Mouse (Mus musculus): ENCODE results near the gene Map3k20. TPM values are rescaled to one million over a fixed set of nuclear protein-coding genes. Genes with fewer than 3 reads are reported as not detected.

Map3k20 gene
- polyA plus RNA-seq, 1 experiment: 8.5 TPM

- H3K4me3 ChIP-seq (replicated peaks; ENCODE audit: control insufficient read depth, low read depth, low read length): no peak overlapping the region
- no peak overlapping the region for H3K27ac ChIP-seq (ENCODE audit: control insufficient read depth, insufficient read depth, low read depth, low read length, poor library complexity)
- TF ChIP-seq POLR2A (IDR thresholded peaks at IDR 0.05; ENCODE audit: borderline replicate concordance, control insufficient read depth, low read depth, low read length): no peak
- no peak for TF ChIP-seq CTCF (IDR thresholded peaks at IDR 0.05; ENCODE audit: control insufficient read depth, insufficient read depth, low read length)
- H3K4me1 ChIP-seq (ENCODE audit: control insufficient read depth, insufficient read depth, low read length): no peaks in the 10 kb centered on the region; the same call in 1 of the 2 replicates
- WGBS: 90% methylated on average over 11 of the region's 11 CpGs
These were observed 141.9 kb downstream of the Map3k20 start for GRCm38 (mm10) chr2:72427288-72427687.

DNA sequence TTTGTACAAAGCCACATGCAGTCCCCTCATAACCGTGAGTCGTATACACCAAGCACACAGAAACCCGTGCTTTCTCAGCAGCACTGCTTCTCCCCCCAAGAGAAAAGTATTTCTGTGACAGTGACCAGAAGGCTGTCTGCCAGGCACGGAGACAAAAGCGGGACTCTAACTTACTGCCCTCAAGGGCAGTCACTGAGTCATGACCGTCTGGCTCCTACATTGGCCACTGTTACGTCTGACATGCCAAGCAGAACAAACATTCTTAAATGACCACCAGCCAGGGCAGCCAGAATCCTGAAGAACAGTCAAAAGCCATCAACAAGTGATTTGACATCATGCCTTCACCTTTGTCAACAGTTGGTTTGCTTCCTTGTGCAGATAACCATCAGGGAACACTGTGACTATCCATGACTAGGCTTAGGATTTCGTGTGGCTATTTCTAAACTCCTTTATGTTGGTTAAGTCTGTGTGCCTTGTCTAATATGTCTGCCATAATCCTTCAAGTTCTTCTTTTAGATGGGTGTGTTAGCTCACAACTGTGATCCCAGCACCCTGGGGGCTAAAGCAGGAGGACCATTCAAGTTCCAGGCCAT lies 153.6 kb downstream of the Map3k20 start:
- H3K4me3 ChIP-seq (replicated peaks; ENCODE audit: control insufficient read depth, low read depth, low read length): no peak overlapping the region
- H3K4me1 ChIP-seq (ENCODE audit: control insufficient read depth, insufficient read depth, low read length): peaks cover 2% of the 10 kb centered on the region; the same call in 1 of the 2 replicates
- TF ChIP-seq POLR2A (IDR thresholded peaks at IDR 0.05; ENCODE audit: borderline replicate concordance, control insufficient read depth, low read depth, low read length) (no peak), CTCF (IDR thresholded peaks at IDR 0.05; ENCODE audit: control insufficient read depth, insufficient read depth, low read length) (no peak)
- 87% methylated on average over 8 of the region's 8 CpGs for WGBS
- H3K27ac ChIP-seq (ENCODE audit: control insufficient read depth, insufficient read depth, low read depth, low read length, poor library complexity): no peak overlapping the region

DNA sequence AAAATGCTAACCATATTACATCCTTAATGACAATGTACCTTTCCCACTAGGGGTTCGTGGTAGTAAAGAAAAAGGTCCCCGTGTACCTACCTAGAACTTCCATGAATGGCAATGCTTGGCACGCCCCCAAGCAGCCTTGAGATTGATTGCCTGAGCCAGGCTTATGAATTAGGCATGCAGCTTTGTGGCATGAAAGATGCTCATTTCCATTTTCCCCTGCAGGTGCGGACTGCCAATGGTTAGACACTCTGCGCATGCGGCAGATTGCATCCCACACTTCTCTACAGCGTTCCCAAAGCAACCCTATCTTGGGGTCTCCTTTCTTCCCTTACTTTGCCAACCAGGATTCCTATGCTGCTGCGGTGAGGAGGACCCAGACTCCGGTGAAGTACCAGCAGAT lies 155.6 kb downstream of the Map3k20 start:
- peaks cover 2% of the 10 kb centered on the region; the same call in 1 of the 2 replicates for H3K4me1 ChIP-seq (ENCODE audit: control insufficient read depth, insufficient read depth, low read length)
- WGBS: 91% methylated on average over 9 of the region's 9 CpGs
- no peak for TF ChIP-seq POLR2A (IDR thresholded peaks at IDR 0.05; ENCODE audit: borderline replicate concordance, control insufficient read depth, low read depth, low read length)
- TF ChIP-seq CTCF (IDR thresholded peaks at IDR 0.05; ENCODE audit: control insufficient read depth, insufficient read depth, low read length): no peak
- H3K27ac ChIP-seq (ENCODE audit: control insufficient read depth, insufficient read depth, low read depth, low read length, poor library complexity): no peak overlapping the region
- no peak overlapping the region for H3K4me3 ChIP-seq (replicated peaks; ENCODE audit: control insufficient read depth, low read depth, low read length)

DNA sequence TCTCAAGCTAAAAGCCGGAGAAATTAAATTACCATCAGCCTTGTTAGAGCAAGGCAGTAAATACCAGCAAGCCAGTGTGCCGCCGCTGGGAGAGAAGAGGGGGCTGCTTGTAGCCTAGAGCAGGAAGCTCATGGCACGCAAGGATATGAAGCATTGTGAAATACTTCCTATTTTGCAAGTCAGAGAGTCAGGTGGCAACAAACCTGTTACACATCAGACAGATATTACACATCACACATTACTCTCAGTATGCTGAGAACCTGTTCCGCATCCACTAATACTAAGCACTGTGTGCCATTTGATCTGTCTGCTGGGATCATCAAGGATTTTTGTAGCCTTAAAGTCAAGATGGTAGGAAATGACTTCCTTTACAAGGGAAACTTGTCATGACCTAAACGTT lies 157.4 kb downstream of the Map3k20 start:
- Histone ChIP-seq H3K27ac (ENCODE audit: control insufficient read depth, insufficient read depth, low read depth, low read length, poor library complexity) (peak overlapping the region; percentile 88), H3K4me3 (replicated peaks; ENCODE audit: control insufficient read depth, low read depth, low read length) (no peak overlapping the region), H3K4me1 (ENCODE audit: control insufficient read depth, insufficient read depth, low read length) (peaks cover 2% of the 10 kb centered on the region; the same call in 1 of the 2 replicates)
- TF ChIP-seq CTCF (IDR thresholded peaks at IDR 0.05; ENCODE audit: control insufficient read depth, insufficient read depth, low read length) (no peak), POLR2A (IDR thresholded peaks at IDR 0.05; ENCODE audit: borderline replicate concordance, control insufficient read depth, low read depth, low read length) (no peak)
- 37% methylated on average over 6 of the region's 6 CpGs for WGBS

GRCm38 (mm10) chr2:72443960-72444359 lies 158.5 kb downstream of the Map3k20 start:
- Histone ChIP-seq H3K4me3 (replicated peaks; ENCODE audit: control insufficient read depth, low read depth, low read length) (no peak overlapping the region), H3K27ac (ENCODE audit: control insufficient read depth, insufficient read depth, low read depth, low read length, poor library complexity) (peak overlapping the region; percentile 70; the same call in 1 of the 2 replicates)
- TF ChIP-seq POLR2A (IDR thresholded peaks at IDR 0.05; ENCODE audit: borderline replicate concordance, control insufficient read depth, low read depth, low read length) (no peak), CTCF (IDR thresholded peaks at IDR 0.05; ENCODE audit: control insufficient read depth, insufficient read depth, low read length) (no peak)

DNA sequence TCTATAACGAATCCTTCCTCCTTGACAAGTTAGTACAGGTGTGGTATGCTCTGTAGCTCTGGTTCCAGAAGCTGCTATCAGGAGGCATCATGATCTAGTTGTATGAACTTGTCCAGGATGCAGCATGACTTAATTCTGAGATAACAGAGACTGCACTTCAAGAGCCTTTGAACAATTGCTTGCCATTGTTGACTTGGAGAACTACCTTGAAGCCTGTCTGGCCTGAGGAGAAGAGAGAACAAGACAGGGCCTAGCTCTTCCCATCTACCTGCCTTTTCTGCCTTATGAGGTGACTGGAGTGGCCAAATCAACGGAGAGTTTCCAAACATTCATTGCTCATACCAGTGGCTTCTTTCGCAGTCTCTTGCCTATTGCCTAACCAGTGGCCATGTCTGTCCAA lies 160.7 kb downstream of the Map3k20 start:
- no peak overlapping the region for H3K4me3 ChIP-seq (replicated peaks; ENCODE audit: control insufficient read depth, low read depth, low read length)

More at GRCm38 (mm10) chr2:72443960-72444359, 158.5 kb downstream of the Map3k20 start:
- WGBS: 40% methylated on average over 3 of the region's 3 CpGs
- H3K4me1 ChIP-seq (ENCODE audit: control insufficient read depth, insufficient read depth, low read length): peaks cover 2% of the 10 kb centered on the region; the same call in 1 of the 2 replicates

DNA sequence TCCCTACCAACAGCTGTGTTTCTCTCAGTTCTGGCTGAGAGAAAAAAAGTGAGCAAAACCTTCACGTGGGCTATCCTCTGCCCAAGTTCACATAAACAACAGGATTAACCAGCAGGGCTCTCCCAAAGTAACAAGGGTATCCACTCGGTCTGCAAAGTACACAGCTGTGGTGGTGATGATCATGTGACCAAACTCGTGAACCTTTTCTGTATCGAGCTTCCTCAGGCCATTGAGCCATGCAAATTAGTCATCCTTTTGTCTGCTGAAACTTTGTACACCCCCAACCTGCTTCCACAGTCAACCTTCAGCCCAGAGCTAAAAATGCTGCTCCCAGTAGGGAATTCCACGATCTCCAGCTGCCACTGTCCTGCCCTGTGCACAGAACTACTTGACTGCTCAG lies 161.2 kb downstream of the Map3k20 start:
- peak overlapping the region; percentile 22; the same call in 1 of the 2 replicates for H3K27ac ChIP-seq (ENCODE audit: control insufficient read depth, insufficient read depth, low read depth, low read length, poor library complexity)
- WGBS: 47% methylated on average over 5 of the region's 5 CpGs

More for the DNA sequence above, 160.7 kb downstream of the Map3k20 start:
- 61% methylated on average over 3 of the region's 3 CpGs for WGBS
- Histone ChIP-seq H3K27ac (ENCODE audit: control insufficient read depth, insufficient read depth, low read depth, low read length, poor library complexity) (peak overlapping the region; percentile 5; the same call in 1 of the 2 replicates), H3K4me1 (ENCODE audit: control insufficient read depth, insufficient read depth, low read length) (peaks cover 2% of the 10 kb centered on the region; the same call in 1 of the 2 replicates)
- TF ChIP-seq POLR2A (IDR thresholded peaks at IDR 0.05; ENCODE audit: borderline replicate concordance, control insufficient read depth, low read depth, low read length) (no peak), CTCF (IDR thresholded peaks at IDR 0.05; ENCODE audit: control insufficient read depth, insufficient read depth, low read length) (no peak)

GRCm38 (mm10) chr2:72453563-72453962 lies 168.1 kb downstream of the Map3k20 start:
- 69% methylated on average over 3 of the region's 3 CpGs for whole genome bisulfite sequencing
- no peak for TF ChIP-seq POLR2A (IDR thresholded peaks at IDR 0.05; ENCODE audit: borderline replicate concordance, control insufficient read depth, low read depth, low read length)
- TF ChIP-seq CTCF (IDR thresholded peaks at IDR 0.05; ENCODE audit: control insufficient read depth, insufficient read depth, low read length): no peak
- Histone ChIP-seq H3K4me3 (replicated peaks; ENCODE audit: control insufficient read depth, low read depth, low read length) (no peak overlapping the region), H3K27ac (ENCODE audit: control insufficient read depth, insufficient read depth, low read depth, low read length, poor library complexity) (no peak overlapping the region), H3K4me1 (ENCODE audit: control insufficient read depth, insufficient read depth, low read length) (no peaks in the 10 kb centered on the region)

More for the DNA sequence above, 161.2 kb downstream of the Map3k20 start:
- Histone ChIP-seq H3K4me3 (replicated peaks; ENCODE audit: control insufficient read depth, low read depth, low read length) (no peak overlapping the region), H3K4me1 (ENCODE audit: control insufficient read depth, insufficient read depth, low read length) (peaks cover 2% of the 10 kb centered on the region; the same call in 1 of the 2 replicates)
- TF ChIP-seq CTCF (IDR thresholded peaks at IDR 0.05; ENCODE audit: control insufficient read depth, insufficient read depth, low read length): no peak
- no peak for TF ChIP-seq POLR2A (IDR thresholded peaks at IDR 0.05; ENCODE audit: borderline replicate concordance, control insufficient read depth, low read depth, low read length)

Data from bone marrow, adult 2 months (tissue).